Mouse (Mus musculus): ENCODE results near the gene Usp36. TPM values are rescaled to one million over a fixed set of nuclear protein-coding genes. Genes with fewer than 3 reads are reported as not detected.

Usp36 gene
- polyA plus RNA-seq, 1 experiment from 2014 or later: 11.6 TPM

DNA sequence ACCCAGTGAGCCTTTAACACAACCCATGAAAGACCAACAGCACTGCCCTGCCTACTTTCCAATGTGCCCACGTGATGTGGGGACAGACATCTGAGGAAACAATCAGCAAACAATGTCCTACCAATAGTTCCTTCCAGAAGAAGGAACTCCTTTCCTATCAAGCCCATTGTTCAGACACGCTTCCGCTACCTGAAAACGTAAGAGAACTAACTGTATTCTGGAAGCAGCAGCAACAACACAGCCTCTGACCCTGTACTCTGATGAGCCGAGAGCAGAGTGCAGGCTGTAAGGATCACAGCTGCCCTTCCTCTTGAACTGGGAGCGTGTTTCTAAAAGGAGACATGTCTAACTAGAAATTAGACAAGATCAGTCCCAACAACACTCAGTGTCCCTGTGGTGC, 55.5 kb downstream of the Usp36 start:
- Histone ChIP-seq H3K27ac (peak overlapping the region; percentile 52), H3K4me2 (no peak overlapping the region), H3K4me3 (no peak overlapping the region), H3K9me3 (replicated peaks) (no peaks in the 10 kb centered on the region), H3K27me3 (no peaks in the 10 kb centered on the region), H3K36me3 (no peaks in the 10 kb centered on the region), H3K9ac (no peak overlapping the region), H3K4me1 (replicated peaks) (peaks cover 45% of the 10 kb centered on the region)
- WGBS: 65% methylated on average over 6 of the region's 6 CpGs
- 0 out of 2 replicates have a peak, but pooled peaks have one; percentile 28 for ATAC-seq (replicated peaks; ENCODE audit: insufficient number of reproducible peaks, insufficient read depth, low FRiP score, low read depth)

GRCm38 (mm10) chr11:118233924-118234323, 56.1 kb downstream of the Usp36 start:
- Histone ChIP-seq H3K4me1 (replicated peaks) (peaks cover 40% of the 10 kb centered on the region), H3K4me2 (no peak overlapping the region), H3K27ac (no peak overlapping the region), H3K4me3 (no peak overlapping the region), H3K36me3 (no peaks in the 10 kb centered on the region), H3K9ac (no peak overlapping the region), H3K27me3 (no peaks in the 10 kb centered on the region), H3K9me3 (replicated peaks) (no peaks in the 10 kb centered on the region)
- WGBS: 61% methylated on average over 3 of the region's 3 CpGs
- no peak for ATAC-seq (replicated peaks; ENCODE audit: insufficient number of reproducible peaks, insufficient read depth, low FRiP score, low read depth)

DNA sequence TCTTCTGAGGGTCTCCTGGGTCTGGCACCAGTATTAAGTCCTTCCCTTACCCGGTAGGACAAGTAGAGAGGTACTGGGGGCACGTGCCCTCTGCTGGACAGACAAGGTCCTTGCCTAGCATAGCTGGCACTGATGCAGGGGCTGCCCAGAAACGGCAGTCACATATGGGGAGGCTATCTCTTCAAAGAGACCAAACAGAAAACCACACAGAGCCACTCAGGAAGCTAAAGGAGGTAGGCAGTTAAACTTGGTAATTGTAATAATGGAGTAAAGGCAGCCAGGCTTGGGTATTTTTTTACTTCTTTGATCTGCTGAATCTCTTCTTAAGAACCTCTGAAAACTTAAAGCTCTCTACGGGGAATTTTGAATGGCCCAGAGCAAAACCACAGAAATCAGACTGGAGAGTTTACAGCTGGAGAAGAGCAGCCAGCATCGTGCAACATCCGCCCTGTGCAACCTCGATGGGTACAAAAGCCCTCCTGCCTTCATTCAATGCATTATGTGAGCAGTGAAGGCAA, 57.7 kb downstream of the Usp36 start:
- H3K27ac ChIP-seq: 0 out of 2 replicates have a peak overlapping the region, but pooled peaks have one; percentile 16
- WGBS: 48% methylated on average over 7 of the region's 7 CpGs
- no peak overlapping the region for H3K4me2 ChIP-seq
- no peak overlapping the region for H3K4me3 ChIP-seq
- H3K27me3 ChIP-seq: no peaks in the 10 kb centered on the region
- H3K9me3 ChIP-seq (replicated peaks): no peaks in the 10 kb centered on the region
- no peak overlapping the region for H3K9ac ChIP-seq
- H3K4me1 ChIP-seq (replicated peaks): peaks cover 30% of the 10 kb centered on the region
- H3K36me3 ChIP-seq: no peaks in the 10 kb centered on the region
- 0 out of 2 replicates have a peak, but pooled peaks have one; percentile 36 for ATAC-seq (replicated peaks; ENCODE audit: insufficient number of reproducible peaks, insufficient read depth, low FRiP score, low read depth)

DNA sequence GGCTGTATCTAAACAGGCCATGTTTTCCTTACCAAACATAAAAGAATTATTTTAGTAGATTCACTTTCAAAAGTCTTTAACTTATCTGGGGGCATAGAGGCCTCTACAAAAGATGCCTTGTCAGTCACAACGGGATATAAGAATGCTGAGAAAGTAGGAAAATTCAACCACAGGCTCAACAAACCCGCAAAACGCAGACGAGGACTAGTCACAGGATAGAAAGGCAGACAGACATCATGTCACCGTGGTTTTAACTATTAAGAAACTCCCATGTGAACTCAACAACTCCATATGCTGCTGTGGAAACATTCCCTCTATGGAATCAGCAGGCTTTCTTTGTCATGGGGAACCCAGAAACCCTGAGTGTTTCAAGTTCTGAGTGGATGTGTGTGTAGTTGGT, 60.1 kb downstream of the Usp36 start:
- Histone ChIP-seq H3K27me3 (no peaks in the 10 kb centered on the region), H3K4me2 (no peak overlapping the region), H3K36me3 (no peaks in the 10 kb centered on the region), H3K9me3 (replicated peaks) (no peaks in the 10 kb centered on the region), H3K27ac (no peak overlapping the region), H3K9ac (no peak overlapping the region), H3K4me1 (replicated peaks) (peaks cover 21% of the 10 kb centered on the region), H3K4me3 (no peak overlapping the region)
- 77% methylated on average over 5 of the region's 5 CpGs for WGBS
- no peak for ATAC-seq (replicated peaks; ENCODE audit: insufficient number of reproducible peaks, insufficient read depth, low FRiP score, low read depth)

DNA sequence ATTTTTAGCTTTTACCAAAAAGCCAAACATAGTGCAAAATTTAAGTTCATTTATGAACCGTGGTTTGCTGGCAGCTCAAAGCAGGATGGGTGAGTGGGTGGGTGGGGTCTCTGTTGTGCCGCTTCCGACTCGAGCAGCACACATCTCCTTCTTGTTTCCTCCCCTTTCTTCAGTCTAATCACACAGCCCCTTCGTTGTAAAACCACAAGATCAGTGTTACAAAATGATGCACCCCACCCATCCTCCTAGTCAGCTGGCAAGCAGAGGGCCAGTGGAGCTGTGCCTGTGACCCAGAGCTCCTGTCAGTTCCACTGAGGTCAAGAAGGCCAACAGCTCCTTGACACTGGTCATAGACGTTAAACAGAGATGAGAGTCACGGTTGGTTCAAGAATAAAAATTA, 62.4 kb downstream of the Usp36 start:
- no peak overlapping the region for H3K4me3 ChIP-seq
- H3K27ac ChIP-seq: no peak overlapping the region
- no peak overlapping the region for H3K9ac ChIP-seq
- no peaks in the 10 kb centered on the region for H3K36me3 ChIP-seq
- H3K4me2 ChIP-seq: no peak overlapping the region
- no peaks in the 10 kb centered on the region for H3K9me3 ChIP-seq (replicated peaks)
- 56% methylated on average over 7 of the region's 7 CpGs for WGBS
- H3K27me3 ChIP-seq: no peaks in the 10 kb centered on the region
- ATAC-seq (replicated peaks; ENCODE audit: insufficient number of reproducible peaks, insufficient read depth, low FRiP score, low read depth): no peak
- H3K4me1 ChIP-seq (replicated peaks): peaks cover 22% of the 10 kb centered on the region

- 87% methylated on average over 7 of the region's 7 CpGs for WGBS
- Histone ChIP-seq H3K4me3 (no peak overlapping the region), H3K4me1 (replicated peaks) (peaks cover 19% of the 10 kb centered on the region), H3K9ac (no peak overlapping the region), H3K4me2 (no peak overlapping the region), H3K27me3 (no peaks in the 10 kb centered on the region), H3K36me3 (no peaks in the 10 kb centered on the region), H3K27ac (no peak overlapping the region), H3K9me3 (replicated peaks) (no peaks in the 10 kb centered on the region)
- ATAC-seq (replicated peaks; ENCODE audit: insufficient number of reproducible peaks, insufficient read depth, low FRiP score, low read depth): no peak
Measured at GRCm38 (mm10) chr11:118226850-118227249, 63.2 kb downstream of the Usp36 start.

- Histone ChIP-seq H3K4me2 (no peak overlapping the region), H3K27ac (no peak overlapping the region), H3K4me1 (replicated peaks) (peaks cover 19% of the 10 kb centered on the region), H3K4me3 (no peak overlapping the region), H3K27me3 (no peaks in the 10 kb centered on the region), H3K9me3 (replicated peaks) (no peaks in the 10 kb centered on the region), H3K9ac (no peak overlapping the region), H3K36me3 (no peaks in the 10 kb centered on the region)
- 58% methylated on average over 1 of the region's 1 CpGs for WGBS
- no peak for ATAC-seq (replicated peaks; ENCODE audit: insufficient number of reproducible peaks, insufficient read depth, low FRiP score, low read depth)
Measured at GRCm38 (mm10) chr11:118225862-118226261, 64.2 kb downstream of the Usp36 start.

- WGBS: 80% methylated on average over 12 of the region's 12 CpGs
- H3K9ac ChIP-seq: no peak overlapping the region
- H3K4me3 ChIP-seq: no peak overlapping the region
- H3K27ac ChIP-seq: no peak overlapping the region
- H3K36me3 ChIP-seq: no peaks in the 10 kb centered on the region
- no peak for ATAC-seq (replicated peaks; ENCODE audit: insufficient number of reproducible peaks, insufficient read depth, low FRiP score, low read depth)
- H3K4me2 ChIP-seq: no peak overlapping the region
- H3K27me3 ChIP-seq: no peaks in the 10 kb centered on the region
- peaks cover 20% of the 10 kb centered on the region for H3K4me1 ChIP-seq (replicated peaks)
- no peaks in the 10 kb centered on the region for H3K9me3 ChIP-seq (replicated peaks)
Measured at GRCm38 (mm10) chr11:118225056-118225836, 64.8 kb downstream of the Usp36 start.

DNA sequence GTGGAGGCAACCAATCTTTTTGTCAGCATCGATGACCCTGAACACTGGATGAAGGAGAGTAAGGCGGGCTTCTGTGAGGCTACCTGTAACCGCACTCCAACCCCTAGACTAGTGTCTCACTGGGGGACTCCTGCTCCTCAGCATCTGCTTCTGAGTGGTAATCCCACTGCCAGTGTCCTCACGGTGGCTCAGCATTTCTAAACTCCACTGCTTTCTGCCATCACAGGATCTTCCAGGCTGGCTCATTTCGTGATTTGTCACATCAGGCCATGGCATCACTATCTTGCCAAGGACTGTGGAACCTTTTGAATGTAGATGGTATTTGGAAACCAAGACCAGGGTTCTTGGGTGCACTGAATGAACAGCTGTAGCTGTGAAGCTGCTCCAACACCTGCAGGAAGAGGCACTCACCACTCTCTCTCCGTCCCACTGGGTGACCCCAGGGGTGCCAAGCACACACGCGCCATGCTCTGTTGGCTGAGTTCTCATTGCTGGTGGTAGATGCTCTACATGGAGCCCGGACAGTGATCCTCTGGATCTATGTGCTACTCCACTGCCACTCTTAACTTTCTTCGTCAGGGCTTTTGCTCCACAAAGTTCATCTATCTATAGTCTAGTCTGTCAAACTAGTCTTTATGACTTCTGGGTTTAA, 66.5 kb downstream of the Usp36 start:
- no peak for ATAC-seq (replicated peaks; ENCODE audit: insufficient number of reproducible peaks, insufficient read depth, low FRiP score, low read depth)
- no peak overlapping the region for H3K27ac ChIP-seq
- 80% methylated on average over 10 of the region's 10 CpGs for WGBS

DNA sequence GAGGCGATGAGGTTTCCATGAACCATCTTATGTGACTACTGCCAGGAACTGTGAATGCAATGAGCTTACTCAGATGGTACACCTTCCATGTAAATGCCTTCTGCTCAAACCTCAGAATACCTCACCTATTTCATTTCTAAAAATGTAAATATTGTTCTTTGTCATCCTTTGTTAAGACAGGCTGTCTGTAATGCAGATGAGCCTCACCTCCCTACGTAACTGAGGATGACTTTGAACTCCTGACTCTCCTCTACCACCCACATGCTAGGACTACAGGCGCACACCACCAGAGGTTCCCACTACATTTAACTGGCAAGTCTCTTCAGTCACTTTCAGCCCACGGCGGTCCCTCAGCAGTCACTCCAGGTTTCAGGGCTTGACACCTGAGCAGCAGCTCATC, 67.1 kb downstream of the Usp36 start:
- H3K36me3 ChIP-seq: no peaks in the 10 kb centered on the region
- WGBS: 69% methylated on average over 5 of the region's 5 CpGs
- no peak for ATAC-seq (replicated peaks; ENCODE audit: insufficient number of reproducible peaks, insufficient read depth, low FRiP score, low read depth)
- no peaks in the 10 kb centered on the region for H3K9me3 ChIP-seq (replicated peaks)
- H3K27ac ChIP-seq: no peak overlapping the region
- H3K9ac ChIP-seq: no peak overlapping the region
- no peaks in the 10 kb centered on the region for H3K27me3 ChIP-seq
- H3K4me1 ChIP-seq (replicated peaks): peaks cover 22% of the 10 kb centered on the region
- H3K4me2 ChIP-seq: no peak overlapping the region
- no peak overlapping the region for H3K4me3 ChIP-seq

More for the DNA sequence above, 66.5 kb downstream of the Usp36 start:
- H3K9ac ChIP-seq: no peak overlapping the region
- no peak overlapping the region for H3K4me2 ChIP-seq
- H3K4me1 ChIP-seq (replicated peaks): peaks cover 22% of the 10 kb centered on the region
- no peak overlapping the region for H3K4me3 ChIP-seq
- H3K27me3 ChIP-seq: no peaks in the 10 kb centered on the region
- H3K36me3 ChIP-seq: no peaks in the 10 kb centered on the region
- H3K9me3 ChIP-seq (replicated peaks): no peaks in the 10 kb centered on the region

DNA sequence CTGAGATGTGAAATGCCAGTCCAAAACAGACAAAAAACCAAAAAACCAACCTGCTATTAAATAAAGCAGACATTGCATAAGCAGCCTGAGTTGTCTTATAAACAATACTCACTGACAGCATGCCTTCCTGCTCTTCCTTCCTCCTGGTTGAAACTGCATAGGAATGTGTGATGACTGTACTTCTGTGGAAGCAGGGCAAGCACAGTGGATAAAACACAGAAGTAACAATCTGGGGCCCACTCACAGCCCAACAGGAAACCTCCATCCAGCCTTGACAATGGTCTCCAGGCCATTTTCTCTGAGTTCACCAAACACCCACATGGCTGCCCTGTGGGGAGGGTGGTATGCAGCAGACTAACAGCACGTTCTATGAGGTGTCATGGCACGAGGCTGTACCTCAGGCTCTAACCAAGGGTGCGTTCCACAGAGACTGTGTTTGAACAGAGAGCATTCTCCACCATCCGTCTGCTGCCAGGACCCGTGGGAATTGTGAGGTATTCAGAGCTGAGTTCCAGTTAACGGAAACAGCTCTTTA, 67.6 kb downstream of the Usp36 start:
- Histone ChIP-seq H3K36me3 (no peaks in the 10 kb centered on the region), H3K4me1 (replicated peaks) (peaks cover 22% of the 10 kb centered on the region), H3K27me3 (no peaks in the 10 kb centered on the region), H3K9ac (no peak overlapping the region), H3K27ac (peak overlapping the region; percentile 18; the same call in 1 of the 2 replicates), H3K4me3 (no peak overlapping the region), H3K9me3 (replicated peaks) (no peaks in the 10 kb centered on the region), H3K4me2 (no peak overlapping the region)
- no peak for ATAC-seq (replicated peaks; ENCODE audit: insufficient number of reproducible peaks, insufficient read depth, low FRiP score, low read depth)
- WGBS: 56% methylated on average over 6 of the region's 6 CpGs
